ENCODE assay signal across 8 mouse cellular contexts in genomic region chr5:121383857-121384756, GRCm38 (mm10). TPM values are rescaled to one million over a fixed set of nuclear protein-coding genes. Genes with fewer than 3 reads are reported as not detected.
DNase-seq lines count a peak whose midpoint lies in the region; ATAC-seq and TF ChIP-seq lines count a peak whose summit lies in the region.

No protein-coding gene starts in this region.

- no peak for TF ChIP-seq CTCF in lung, postnatal 0 days (IDR thresholded peaks at IDR 0.05)
- no peak for TF ChIP-seq CTCF in stomach, postnatal 0 days (IDR thresholded peaks at IDR 0.05; ENCODE audit: low read depth)
- no peak for TF ChIP-seq CTCF in thymus, adult 2 months (IDR thresholded peaks at IDR 0.05; ENCODE audit: borderline replicate concordance, control insufficient read depth, extremely low read depth, insufficient read depth, low read length, poor library complexity)

- peak overlapping the region; percentile 56 for H3K9ac ChIP-seq in heart, embryonic 15.5 days
- H3K9ac ChIP-seq in lung, postnatal 0 days (replicated peaks; ENCODE audit: low read depth) = no peak overlapping the region
- peak overlapping the region; percentile 85 for H3K9ac ChIP-seq in stomach, postnatal 0 days (ENCODE audit: low read length)

- no peak for TF ChIP-seq EP300 in lung, postnatal 0 days (IDR thresholded peaks at IDR 0.05)
- TF ChIP-seq EP300 in stomach, postnatal 0 days (optimal IDR thresholded peaks at IDR 0.05) = no peak

- DNase-seq in heart, embryonic 10.5 days (ENCODE audit: low spot score) = no peak
- DNase-seq in heart, postnatal 4 days = no peak
- DNase-seq in MN1 (ENCODE audit: low spot score) = peak; percentile 41
- peak; percentile 49 for DNase-seq in lung, postnatal 0 days (ENCODE audit: low spot score)
- DNase-seq in stomach, postnatal 0 days (ENCODE audit: low spot score) = no peak
- DNase-seq in thymus, adult 2 months = no peak
- DNase-seq in left cerebral cortex, adult 8-10 months (ENCODE audit: low spot score in 2 of 2) = no peak

- peaks cover 41% of the 10 kb centered on the region for H3K36me3 ChIP-seq in heart, embryonic 10.5 days
- peaks cover 33% of the 10 kb centered on the region for H3K36me3 ChIP-seq in heart, embryonic 15.5 days
- H3K36me3 ChIP-seq in lung, postnatal 0 days (ENCODE audit: insufficient read depth, low read length) = peaks cover 11% of the 10 kb centered on the region
- H3K36me3 ChIP-seq in stomach, postnatal 0 days (ENCODE audit: control insufficient read depth, insufficient read depth, low read length) = peaks cover 11% of the 10 kb centered on the region
- H3K36me3 ChIP-seq in thymus, adult 2 months (ENCODE audit: control insufficient read depth, insufficient read depth, low read length) = no peaks in the 10 kb centered on the region

- H3K4me3 ChIP-seq in heart, embryonic 10.5 days = peak overlapping the region; percentile 71
- H3K4me3 ChIP-seq in heart, embryonic 15.5 days = peak overlapping the region; percentile 56
- peak overlapping the region; percentile 61 for H3K4me3 ChIP-seq in lung, postnatal 0 days (ENCODE audit: low read depth, low read length)
- H3K4me3 ChIP-seq in stomach, postnatal 0 days (ENCODE audit: low read depth, low read length) = peak overlapping the region; percentile 74
- H3K4me3 ChIP-seq in thymus, adult 2 months (ENCODE audit: control insufficient read depth, insufficient read depth, low read length) = no peak overlapping the region

- H3K4me1 ChIP-seq in heart, embryonic 10.5 days = peaks cover 3% of the 10 kb centered on the region; the same call in 1 of the 2 replicates
- peaks cover 33% of the 10 kb centered on the region for H3K4me1 ChIP-seq in heart, embryonic 15.5 days (replicated peaks)
- H3K4me1 ChIP-seq in lung, postnatal 0 days (ENCODE audit: insufficient read depth, low read depth, low read length) = no peaks in the 10 kb centered on the region
- peaks cover 3% of the 10 kb centered on the region for H3K4me1 ChIP-seq in stomach, postnatal 0 days (replicated peaks; ENCODE audit: control insufficient read depth, insufficient read depth)
- H3K4me1 ChIP-seq in thymus, adult 2 months (replicated peaks; ENCODE audit: control insufficient read depth, insufficient read depth, low read length) = 0 out of 2 replicates have a peak, but pooled peaks cover 2% of the 10 kb centered on the region

- H3K27me3 ChIP-seq in heart, embryonic 10.5 days (ENCODE audit: insufficient read depth, poor library complexity, severe bottlenecking) = no peaks in the 10 kb centered on the region
- no peaks in the 10 kb centered on the region for H3K27me3 ChIP-seq in heart, embryonic 15.5 days
- H3K27me3 ChIP-seq in lung, postnatal 0 days (replicated peaks; ENCODE audit: insufficient read depth, low read length) = no peaks in the 10 kb centered on the region
- no peaks in the 10 kb centered on the region for H3K27me3 ChIP-seq in stomach, postnatal 0 days (ENCODE audit: control insufficient read depth, insufficient read depth, low read length)
- H3K27me3 ChIP-seq in thymus, adult 2 months (ENCODE audit: control insufficient read depth, insufficient read depth, low read length) = no peaks in the 10 kb centered on the region

- WGBS in heart, embryonic 10.5 days = 60% methylated on average over 10 of the region's 10 CpGs
- WGBS in heart, embryonic 15.5 days = 43% methylated on average over 10 of the region's 10 CpGs
- 49% methylated on average over 10 of the region's 10 CpGs for WGBS in lung, postnatal 0 days
- WGBS in stomach, postnatal 0 days = 38% methylated on average over 10 of the region's 10 CpGs
- WGBS in thymus, adult 2 months = 29% methylated on average over 10 of the region's 10 CpGs

- no peak for ATAC-seq in heart, embryonic 15.5 days (replicated peaks; ENCODE audit: insufficient number of reproducible peaks, insufficient read depth, low FRiP score, low read depth)
- no peak for ATAC-seq in lung, postnatal 0 days
- no peak for ATAC-seq in stomach, postnatal 0 days (ENCODE audit: low FRiP score, low TSS enrichment)

- no peak for TF ChIP-seq POLR2A in thymus, adult 2 months (IDR thresholded peaks at IDR 0.05; ENCODE audit: control insufficient read depth, extremely low read depth, insufficient read depth, low read length, poor library complexity)

- peak overlapping the region; percentile 93; the same call in 1 of the 2 replicates for H3K27ac ChIP-seq in heart, embryonic 10.5 days
- H3K27ac ChIP-seq in heart, embryonic 15.5 days = peak overlapping the region; percentile 84
- peak overlapping the region; percentile 92 for H3K27ac ChIP-seq in lung, postnatal 0 days (ENCODE audit: low read length)
- H3K27ac ChIP-seq in stomach, postnatal 0 days (replicated peaks) = peak overlapping the region; percentile 97
- H3K27ac ChIP-seq in thymus, adult 2 months (ENCODE audit: control insufficient read depth, insufficient read depth, low read length) = no peak overlapping the region

- H3K9me3 ChIP-seq in heart, embryonic 10.5 days = no peaks in the 10 kb centered on the region; the same call in 1 of the 2 replicates
- 0 out of 2 replicates have a peak, but pooled peaks cover 5% of the 10 kb centered on the region for H3K9me3 ChIP-seq in heart, embryonic 15.5 days (replicated peaks)
- no peaks in the 10 kb centered on the region for H3K9me3 ChIP-seq in lung, postnatal 0 days (ENCODE audit: low read length)
- H3K9me3 ChIP-seq in stomach, postnatal 0 days (ENCODE audit: control insufficient read depth, low read length) = no peaks in the 10 kb centered on the region

- H3K4me2 ChIP-seq in heart, embryonic 15.5 days = peak overlapping the region; percentile 86
- peak overlapping the region; percentile 66 for H3K4me2 ChIP-seq in lung, postnatal 0 days (replicated peaks; ENCODE audit: low read depth, low read length)
- peak overlapping the region; percentile 64 for H3K4me2 ChIP-seq in stomach, postnatal 0 days (replicated peaks; ENCODE audit: low read depth)

RNA-seq across cellular contexts. Expression of gene Trafd1, which starts 1.3 kb away (rescaled TPM):
- 71.9 and 80.3 TPM in 2 replicates for polyA plus RNA-seq in heart, embryonic 10.5 days (2016; fragmentation: Nextera tagmentation; extraction: Ambion mirVana)
- total RNA-seq in heart, postnatal 4 days (2021) = 10 to 100 TPM; 55.0 to 66.2 TPM
- polyA plus RNA-seq in heart, embryonic 15.5 days (2015; fragmentation: Nextera tagmentation; extraction: Ambion mirVana) = 64.5 and 89.4 TPM in 2 replicates
- 76.6 and 80.9 TPM in 2 replicates for polyA plus RNA-seq in lung, postnatal 0 days (2015; fragmentation: Nextera tagmentation; extraction: Ambion mirVana)
- polyA plus RNA-seq in stomach, postnatal 0 days (2015; fragmentation: Nextera tagmentation; extraction: Ambion mirVana) = 57.2 and 61.2 TPM in 2 replicates
- polyA plus RNA-seq in thymus, adult 2 months (2012; rRNA removed) = 95.3 and 117 TPM in 2 replicates
- 10 to 100 TPM; 72.9 to 87.1 (median 73.8) TPM for total RNA-seq in left cerebral cortex, adult 8-10 months (2022)

RNA-seq across cellular contexts. Expression of gene Naa25, which starts 13.6 kb away (rescaled TPM):
- polyA plus RNA-seq in heart, embryonic 10.5 days (2016; fragmentation: Nextera tagmentation; extraction: Ambion mirVana) = 47.3 and 50.7 TPM in 2 replicates
- 10 to 100 TPM; 21.6 TPM for total RNA-seq in heart, postnatal 4 days (2021)
- polyA plus RNA-seq in heart, embryonic 15.5 days (2015; fragmentation: Nextera tagmentation; extraction: Ambion mirVana) = 28.3 and 33.3 TPM in 2 replicates
- polyA plus RNA-seq in lung, postnatal 0 days (2015; fragmentation: Nextera tagmentation; extraction: Ambion mirVana) = 14.3 and 16.0 TPM in 2 replicates
- polyA plus RNA-seq in stomach, postnatal 0 days (2015; fragmentation: Nextera tagmentation; extraction: Ambion mirVana) = 21.6 and 22.0 TPM in 2 replicates
- polyA plus RNA-seq in thymus, adult 2 months (2012; rRNA removed) = 14.4 and 15.3 TPM in 2 replicates
- 10 to 100 TPM; 34.7 to 41.3 (median 36.6) TPM for total RNA-seq in left cerebral cortex, adult 8-10 months (2022)

Comparison
In these comparisons a context has a peak if more than half of its experiments do, and no peak if none do; other contexts are left out.
1. DNase-seq: peak in MN1 (single experiment) and lung, postnatal 0 days (single experiment); none in heart, embryonic 10.5 days (single experiment), heart, postnatal 4 days (single experiment), stomach, postnatal 0 days (single experiment), thymus, adult 2 months (single experiment) and left cerebral cortex, adult 8-10 months (0 of 2).
2. Peak in every context shown above with its lines, with median percentiles within 50 percentile points of each other: H3K4me2 ChIP-seq.